Mouse (Mus musculus) lung, postnatal 0 days (tissue): ENCODE data around the gene Fzr1.
A peak's percentile ranks its signal among the peaks of the same experiment; 100 is the strongest.

Source experiments
- CTCF ChIP-seq: IDR thresholded peaks from 2 replicates; pipeline ENCODE4 v1.5.1; 2016; ENCODE audit warnings: antibody characterized with exemption, mild to moderate bottlenecking
- EP300 ChIP-seq: IDR thresholded peaks from 2 replicates; pipeline ENCODE4 v1.6.1; 2016; ENCODE audit warnings: antibody characterized with exemption, mild to moderate bottlenecking, control low read depth

GRCm38 (mm10) chr10:81344421-81345161 is 33.7 kb downstream of the Fzr1 start:
- TF ChIP-seq CTCF = peak; percentile 61
- no peak for TF ChIP-seq EP300
